Mouse (Mus musculus): ENCODE measurements around the gene Tmem135. TPM values are rescaled to one million over a fixed set of nuclear protein-coding genes. Genes with fewer than 3 reads are reported as not detected.

Gene Tmem135
- polyA plus RNA-seq, 1 experiment, result 203 TPM

- WGBS, result 85% methylated on average over 1 of the region's 1 CpGs
- no peak overlapping the region for H3K4me3 ChIP-seq (ENCODE audit: low read depth, low read length)
- TF ChIP-seq CTCF (IDR thresholded peaks at IDR 0.05; ENCODE audit: extremely low read depth, insufficient read length, insufficient replicate concordance, low read depth, low read length) (no peak), POLR2A (IDR thresholded peaks at IDR 0.05; ENCODE audit: low read depth, low read length) (no peak)
- no peak overlapping the region for H3K27ac ChIP-seq (ENCODE audit: insufficient read depth, low read depth, low read length)
- no peaks in the 10 kb centered on the region for H3K36me3 ChIP-seq (ENCODE audit: control insufficient read depth, insufficient read depth, low read length)
- H3K27me3 ChIP-seq (ENCODE audit: control insufficient read depth, insufficient read depth, low read length), result no peaks in the 10 kb centered on the region
- H3K4me1 ChIP-seq (ENCODE audit: control insufficient read depth, insufficient read depth, insufficient read length, low read length), result no peaks in the 10 kb centered on the region
Observed at GRCm38 (mm10) chr7:89370086-89370485, 33.9 kb downstream of the Tmem135 start.

- Histone ChIP-seq H3K4me3 (ENCODE audit: low read depth, low read length) (no peak overlapping the region), H3K4me1 (ENCODE audit: control insufficient read depth, insufficient read depth, insufficient read length, low read length) (no peaks in the 10 kb centered on the region), H3K36me3 (ENCODE audit: control insufficient read depth, insufficient read depth, low read length) (no peaks in the 10 kb centered on the region), H3K27ac (ENCODE audit: insufficient read depth, low read depth, low read length) (no peak overlapping the region), H3K27me3 (ENCODE audit: control insufficient read depth, insufficient read depth, low read length) (no peaks in the 10 kb centered on the region)
- no peak for TF ChIP-seq CTCF (IDR thresholded peaks at IDR 0.05; ENCODE audit: extremely low read depth, insufficient read length, insufficient replicate concordance, low read depth, low read length)
- no peak for TF ChIP-seq POLR2A (IDR thresholded peaks at IDR 0.05; ENCODE audit: low read depth, low read length)
- 51% methylated on average over 3 of the region's 3 CpGs for WGBS
Observed at GRCm38 (mm10) chr7:89367643-89368042, 36.4 kb downstream of the Tmem135 start.

- TF ChIP-seq POLR2A (IDR thresholded peaks at IDR 0.05; ENCODE audit: low read depth, low read length) (no peak), CTCF (IDR thresholded peaks at IDR 0.05; ENCODE audit: extremely low read depth, insufficient read length, insufficient replicate concordance, low read depth, low read length) (no peak)
- no peaks in the 10 kb centered on the region for H3K27me3 ChIP-seq (ENCODE audit: control insufficient read depth, insufficient read depth, low read length)
- no peak overlapping the region for H3K4me3 ChIP-seq (ENCODE audit: low read depth, low read length)
- H3K27ac ChIP-seq (ENCODE audit: insufficient read depth, low read depth, low read length), result no peak overlapping the region
- no peaks in the 10 kb centered on the region for H3K4me1 ChIP-seq (ENCODE audit: control insufficient read depth, insufficient read depth, insufficient read length, low read length)
- 49% methylated on average over 10 of the region's 10 CpGs for WGBS
- no peaks in the 10 kb centered on the region for H3K36me3 ChIP-seq (ENCODE audit: control insufficient read depth, insufficient read depth, low read length)
Observed at GRCm38 (mm10) chr7:89365135-89365880, 38.7 kb downstream of the Tmem135 start.

- no peaks in the 10 kb centered on the region for H3K36me3 ChIP-seq (ENCODE audit: control insufficient read depth, insufficient read depth, low read length)
- no peaks in the 10 kb centered on the region for H3K4me1 ChIP-seq (ENCODE audit: control insufficient read depth, insufficient read depth, insufficient read length, low read length)
- no peak overlapping the region for H3K27ac ChIP-seq (ENCODE audit: insufficient read depth, low read depth, low read length)
- H3K27me3 ChIP-seq (ENCODE audit: control insufficient read depth, insufficient read depth, low read length), result no peaks in the 10 kb centered on the region
- no peak for TF ChIP-seq POLR2A (IDR thresholded peaks at IDR 0.05; ENCODE audit: low read depth, low read length)
- no peak for TF ChIP-seq CTCF (IDR thresholded peaks at IDR 0.05; ENCODE audit: extremely low read depth, insufficient read length, insufficient replicate concordance, low read depth, low read length)
- no peak overlapping the region for H3K4me3 ChIP-seq (ENCODE audit: low read depth, low read length)
- WGBS, result 82% methylated on average over 5 of the region's 5 CpGs
Observed at GRCm38 (mm10) chr7:89363975-89364374, 40.0 kb downstream of the Tmem135 start.

GRCm38 (mm10) chr7:89356307-89356706 is 47.7 kb downstream of the Tmem135 start:
- TF ChIP-seq CTCF (IDR thresholded peaks at IDR 0.05; ENCODE audit: extremely low read depth, insufficient read length, insufficient replicate concordance, low read depth, low read length) (no peak), POLR2A (IDR thresholded peaks at IDR 0.05; ENCODE audit: low read depth, low read length) (no peak)
- H3K4me1 ChIP-seq (ENCODE audit: control insufficient read depth, insufficient read depth, insufficient read length, low read length), result no peaks in the 10 kb centered on the region
- WGBS, result 62% methylated on average over 4 of the region's 4 CpGs

GRCm38 (mm10) chr7:89355519-89356255 is 48.3 kb downstream of the Tmem135 start:
- no peak overlapping the region for H3K27ac ChIP-seq (ENCODE audit: insufficient read depth, low read depth, low read length)
- TF ChIP-seq CTCF (IDR thresholded peaks at IDR 0.05; ENCODE audit: extremely low read depth, insufficient read length, insufficient replicate concordance, low read depth, low read length) (no peak), POLR2A (IDR thresholded peaks at IDR 0.05; ENCODE audit: low read depth, low read length) (no peak)
- H3K4me1 ChIP-seq (ENCODE audit: control insufficient read depth, insufficient read depth, insufficient read length, low read length), result no peaks in the 10 kb centered on the region

More at GRCm38 (mm10) chr7:89356307-89356706, 47.7 kb downstream of the Tmem135 start:
- Histone ChIP-seq H3K27ac (ENCODE audit: insufficient read depth, low read depth, low read length) (no peak overlapping the region), H3K27me3 (ENCODE audit: control insufficient read depth, insufficient read depth, low read length) (no peaks in the 10 kb centered on the region), H3K4me3 (ENCODE audit: low read depth, low read length) (no peak overlapping the region), H3K36me3 (ENCODE audit: control insufficient read depth, insufficient read depth, low read length) (no peaks in the 10 kb centered on the region)

GRCm38 (mm10) chr7:89342021-89342420 is 62.0 kb downstream of the Tmem135 start:
- Histone ChIP-seq H3K36me3 (ENCODE audit: control insufficient read depth, insufficient read depth, low read length) (no peaks in the 10 kb centered on the region), H3K27ac (ENCODE audit: insufficient read depth, low read depth, low read length) (no peak overlapping the region), H3K27me3 (ENCODE audit: control insufficient read depth, insufficient read depth, low read length) (no peaks in the 10 kb centered on the region), H3K4me3 (ENCODE audit: low read depth, low read length) (no peak overlapping the region), H3K4me1 (ENCODE audit: control insufficient read depth, insufficient read depth, insufficient read length, low read length) (no peaks in the 10 kb centered on the region; the same call in 1 of the 2 replicates)
- no peak for TF ChIP-seq CTCF (IDR thresholded peaks at IDR 0.05; ENCODE audit: extremely low read depth, insufficient read length, insufficient replicate concordance, low read depth, low read length)
- TF ChIP-seq POLR2A (IDR thresholded peaks at IDR 0.05; ENCODE audit: low read depth, low read length), result no peak

More at GRCm38 (mm10) chr7:89355519-89356255, 48.3 kb downstream of the Tmem135 start:
- H3K4me3 ChIP-seq (ENCODE audit: low read depth, low read length), result no peak overlapping the region
- no peaks in the 10 kb centered on the region for H3K36me3 ChIP-seq (ENCODE audit: control insufficient read depth, insufficient read depth, low read length)
- H3K27me3 ChIP-seq (ENCODE audit: control insufficient read depth, insufficient read depth, low read length), result no peaks in the 10 kb centered on the region
- 64% methylated on average over 8 of the region's 8 CpGs for WGBS

Data from small intestine, adult 2 months (tissue).